Mouse (Mus musculus) right cerebral cortex, postnatal 36 days (tissue): ENCODE measurements at regions not wholly inside any gene's neighbourhood (a gene's known extent, or its start where the extent isn't known, plus 50 kb on each side); places are given as distances from the start of the nearest gene placed in this dataset.
A peak's percentile ranks its signal among the peaks of the same experiment; 100 is the strongest.

Experiments used
- DNase-seq, 2 experiments: peaks; one replicate each; pipeline ENCODE4 v3.0.0; 2022; ENCODE audit warnings: low spot score in 2 of 2, mixed read lengths in 1 of 2

GRCm38 (mm10) chr10:122515698-122516097 is 67.4 kb downstream of the Avpr1a start:
- DNase-seq: no peak

GRCm38 (mm10) chr10:122519274-122519790 is 71.0 kb downstream of the Avpr1a start:
- DNase-seq: no peak

GRCm38 (mm10) chr10:122519981-122520380 is 71.7 kb downstream of the Avpr1a start:
- no peak for DNase-seq

- no peak for DNase-seq
Observed at GRCm38 (mm10) chr10:122522631-122523030, 74.3 kb downstream of the Avpr1a start.

GRCm38 (mm10) chr10:122525360-122525759 is 77.1 kb downstream of the Avpr1a start:
- no peak for DNase-seq

GRCm38 (mm10) chr10:122525807-122526206 is 77.5 kb downstream of the Avpr1a start:
- DNase-seq: no peak

- no peak for DNase-seq
Observed at GRCm38 (mm10) chr10:122528222-122528621, 79.9 kb downstream of the Avpr1a start.

- no peak for DNase-seq
Observed at GRCm38 (mm10) chr10:122528973-122529703, 80.8 kb downstream of the Avpr1a start.

- DNase-seq: no peak
Observed at GRCm38 (mm10) chr10:122534714-122535113, 86.4 kb downstream of the Avpr1a start.

- DNase-seq: no peak
Observed at GRCm38 (mm10) chr10:122535137-122535536, 86.8 kb downstream of the Avpr1a start.

- DNase-seq: no peak
Observed at GRCm38 (mm10) chr10:122539655-122540054, 91.4 kb downstream of the Avpr1a start.

- no peak for DNase-seq
Observed at GRCm38 (mm10) chr10:122542573-122542972, 94.3 kb downstream of the Avpr1a start.

- DNase-seq: peak; percentile 19 to 27
Observed at GRCm38 (mm10) chr10:122544096-122544720, 95.9 kb downstream of the Avpr1a start.

- no peak for DNase-seq
Observed at GRCm38 (mm10) chr10:122545029-122545428, 96.7 kb downstream of the Avpr1a start.

GRCm38 (mm10) chr10:122551586-122551985 is 103.3 kb downstream of the Avpr1a start:
- DNase-seq: no peak

- DNase-seq: peak; percentile 26
Observed at GRCm38 (mm10) chr10:122553124-122553822, 105.0 kb downstream of the Avpr1a start.

- no peak for DNase-seq
Observed at GRCm38 (mm10) chr10:122553851-122554250, 105.6 kb downstream of the Avpr1a start.

- DNase-seq: no peak
Observed at GRCm38 (mm10) chr10:122558660-122559059, 110.4 kb downstream of the Avpr1a start.

GRCm38 (mm10) chr10:122560001-122560695 is 111.8 kb downstream of the Avpr1a start:
- DNase-seq: no peak

GRCm38 (mm10) chr10:122561924-122562323 is 113.6 kb downstream of the Avpr1a start:
- no peak for DNase-seq

- DNase-seq: no peak
Observed at GRCm38 (mm10) chr10:122562542-122562941, 114.2 kb downstream of the Avpr1a start.

GRCm38 (mm10) chr10:122563973-122564372 is 114.6 kb upstream of the Ppm1h start:
- no peak for DNase-seq
